Mouse (Mus musculus) T-helper 17 cell (primary cell): ENCODE measurements around the gene Derl2.

Source experiments
- in situ Hi-C, 2 experiments: fragments of 300-600 bp; cut with MboI, MseI; formaldehyde crosslinking; loops; 1 replicate in 1 of 2; 2 replicates in 1 of 2; pipeline ENCODE4 v1.15.1; 2025; ENCODE audit warnings: high pct_unique_total_duplicates in 2 of 2

The Derl2 gene

GRCm38 (mm10) chr11:71019201-71020068 lies at the start of gene Derl2, which contains the start of gene Mis12:
TSS of gene Derl2 (minus strand) at chr11:71019841.
TSS of gene Mis12 (plus strand) at chr11:71019611.
- in situ Hi-C loops: loop anchor here (5.0 to 25.0 kb wide), 3 partner anchors 887 to 1418 kb away; partner anchors contain the start of genes 4933427D14Rik (in 1 of the 2), Ggt6 (in 1 of the 2), Gm43951 (in 1 of the 2) and Med31 (in 1 of the 2)

GRCm38 (mm10) chr11:71052554-71052953 lies 32.9 kb upstream of the Derl2 start:
- in situ Hi-C loops: no loop called here

GRCm38 (mm10) chr11:71039526-71040298 lies 20.1 kb upstream of the Derl2 start:
- in situ Hi-C loops: loop anchor here (5.0 to 25.0 kb wide), 2 partner anchors 288 to 998 kb away; partner anchors contain the start of genes Aipl1 (in 1 of the 2) and Pimreg (in 1 of the 2)

GRCm38 (mm10) chr11:71033163-71033761 lies 13.6 kb upstream of the Derl2 start, which contains the start of gene 6330403K07Rik:
TSS of gene 6330403K07Rik (minus strand) at chr11:71033513.
- in situ Hi-C loops: loop anchor here in 1 of 2 experiments (25.0 kb wide), 1 partner anchor 1004 kb away; the partner anchor contains the start of genes Aipl1 and Pimreg

GRCm38 (mm10) chr11:71032491-71033162 lies 13.0 kb upstream of the Derl2 start:
- in situ Hi-C loops: loop anchor here in 1 of 2 experiments (25.0 kb wide), 1 partner anchor 1005 kb away; the partner anchor contains the start of genes Aipl1 and Pimreg

GRCm38 (mm10) chr11:71032070-71032469 lies 12.4 kb upstream of the Derl2 start:
- in situ Hi-C loops: loop anchor here in 1 of 2 experiments (25.0 kb wide), 1 partner anchor 1005 kb away; the partner anchor contains the start of genes Aipl1 and Pimreg

GRCm38 (mm10) chr11:71029403-71030118 lies 9.9 kb upstream of the Derl2 start:
- in situ Hi-C loops: loop anchor here in 1 of 2 experiments (25.0 kb wide), 1 partner anchor 1008 kb away; the partner anchor contains the start of genes Aipl1 and Pimreg

GRCm38 (mm10) chr11:71028280-71028679 lies 8.6 kb upstream of the Derl2 start:
- in situ Hi-C loops: loop anchor here in 1 of 2 experiments (25.0 kb wide), 1 partner anchor 1009 kb away; the partner anchor contains the start of genes Aipl1 and Pimreg

GRCm38 (mm10) chr11:71018416-71019200 lies 1.0 kb downstream of the Derl2 start:
- in situ Hi-C loops: loop anchor here in 1 of 2 experiments (25.0 kb wide), 2 partner anchors 1194 to 1419 kb away; partner anchors contain the start of genes 4933427D14Rik, Ggt6, Gm43951 and Med31

- in situ Hi-C loops: loop anchor here in 1 of 2 experiments (25.0 kb wide), 2 partner anchors 1195 to 1420 kb away; partner anchors contain the start of genes 4933427D14Rik, Ggt6, Gm43951 and Med31
Observed at GRCm38 (mm10) chr11:71017051-71017450, 2.6 kb downstream of the Derl2 start.

GRCm38 (mm10) chr11:71012743-71013142 lies 6.9 kb downstream of the Derl2 start:
- in situ Hi-C loops: loop anchor here in 1 of 2 experiments (25.0 kb wide), 2 partner anchors 1200 to 1425 kb away; partner anchors contain the start of genes 4933427D14Rik, Ggt6, Gm43951 and Med31

- in situ Hi-C loops: loop anchor here (5.0 to 25.0 kb wide), 3 partner anchors 1204 to 1429 kb away; partner anchors contain the start of genes Med31 (in 2 of the 2), 4933427D14Rik (in 1 of the 2), Ggt6 (in 1 of the 2) and Gm43951 (in 1 of the 2)
Observed at GRCm38 (mm10) chr11:71008321-71008720, 11.3 kb downstream of the Derl2 start.

- in situ Hi-C loops: loop anchor here (5.0 to 25.0 kb wide), 3 partner anchors 1204 to 1429 kb away; partner anchors contain the start of genes Med31 (in 2 of the 2), 4933427D14Rik (in 1 of the 2), Ggt6 (in 1 of the 2) and Gm43951 (in 1 of the 2)
Observed at GRCm38 (mm10) chr11:71007831-71008230, 11.8 kb downstream of the Derl2 start.

GRCm38 (mm10) chr11:71007026-71007425 lies 12.6 kb downstream of the Derl2 start:
- in situ Hi-C loops: loop anchor here (5.0 to 25.0 kb wide), 3 partner anchors 1205 to 1430 kb away; partner anchors contain the start of genes Med31 (in 2 of the 2), 4933427D14Rik (in 1 of the 2), Ggt6 (in 1 of the 2) and Gm43951 (in 1 of the 2)

- in situ Hi-C loops: loop anchor here (5.0 to 25.0 kb wide), 3 partner anchors 1207 to 1432 kb away; partner anchors contain the start of genes Med31 (in 2 of the 2), 4933427D14Rik (in 1 of the 2), Ggt6 (in 1 of the 2) and Gm43951 (in 1 of the 2)
Observed at GRCm38 (mm10) chr11:71005046-71005445, 14.6 kb downstream of the Derl2 start.

GRCm38 (mm10) chr11:71004316-71004773 lies 15.3 kb downstream of the Derl2 start, which contains the start of gene Dhx33:
TSS of gene Dhx33 (minus strand) at chr11:71004437.
- in situ Hi-C loops: loop anchor here in 1 of 2 experiments (25.0 kb wide), 2 partner anchors 1208 to 1433 kb away; partner anchors contain the start of genes 4933427D14Rik, Ggt6, Gm43951 and Med31
